Mouse (Mus musculus) ES-E14 (cell line): ENCODE measurements at regions not wholly inside any gene's neighbourhood (a gene's known extent, or its start where the extent isn't known, plus 50 kb on each side); places are given as distances from the start of the nearest gene placed in this dataset.

ENCODE experiments used
- DNase-seq: peaks from one replicate; pipeline ENCODE4 v3.0.0-alpha.2; 2013; ENCODE audit warnings: low read depth, low spot score
- H3K27ac ChIP-seq: 2 replicates; pipeline ENCODE4 v1.5.1; 2012; ENCODE audit warnings: low read depth, mild to moderate bottlenecking, low read length, moderate library complexity, mixed read lengths; ENCODE audit not compliant: poor library complexity, insufficient read depth, severe bottlenecking
- H3K36me3 ChIP-seq: 2 replicates; pipeline ENCODE4 v1.6.1; 2012; ENCODE audit warnings: mild to moderate bottlenecking, low read length, moderate library complexity, mixed read lengths; ENCODE audit not compliant: control insufficient read depth, poor library complexity, insufficient read depth, severe bottlenecking
- H3K4me1 ChIP-seq, 2 experiments: fragments of 150-350 bp in 1 of 2; sonication (generic) in 1 of 2; 2 replicates each; pipeline ENCODE4 v1.6.1; 2012; ENCODE audit warnings: low read length in 2 of 2, mild to moderate bottlenecking in 1 of 2, mixed read lengths in 1 of 2; ENCODE audit not compliant: control insufficient read depth in 2 of 2, insufficient read depth in 2 of 2, poor library complexity in 1 of 2
- H3K4me3 ChIP-seq, 2 experiments: fragments of 150-350 bp in 1 of 2; sonication (generic) in 1 of 2; 2 replicates each; pipeline ENCODE4 v1.5.1; 2012; ENCODE audit warnings: low read length in 2 of 2, low read depth in 1 of 2, mild to moderate bottlenecking in 1 of 2, mixed read lengths in 1 of 2; ENCODE audit not compliant: insufficient read depth in 1 of 2, poor library complexity in 1 of 2, severe bottlenecking in 1 of 2
- H3K9ac ChIP-seq: 2 replicates; pipeline ENCODE4 v1.6.1; 2012; ENCODE audit warnings: low read depth, mild to moderate bottlenecking, low read length, mixed read lengths; ENCODE audit not compliant: poor library complexity, insufficient read depth, severe bottlenecking
- H3K9me3 ChIP-seq: fragments of 150-350 bp; sonication (generic); 2 replicates; pipeline ENCODE4 v1.6.1; 2012; ENCODE audit warnings: low read depth, mild to moderate bottlenecking, low read length; ENCODE audit not compliant: control insufficient read depth, insufficient read depth
- CHD2 ChIP-seq: IDR thresholded peaks from 2 replicates; pipeline ENCODE4 v1.6.1; 2014; ENCODE audit warnings: mild to moderate bottlenecking, low read depth, low read length, inconsistent platforms
- HCFC1 ChIP-seq: IDR thresholded peaks from 2 replicates; pipeline ENCODE4 v1.6.1; 2012; ENCODE audit warnings: low read length, inconsistent platforms, borderline replicate concordance; ENCODE audit not compliant: insufficient read depth
- MAFK ChIP-seq: IDR thresholded peaks from 2 replicates; pipeline ENCODE4 v1.6.1; 2014; ENCODE audit warnings: mild to moderate bottlenecking, low read depth, low read length, inconsistent platforms; ENCODE audit not compliant: insufficient read depth
- ZC3H11A ChIP-seq: IDR thresholded peaks from 2 replicates; pipeline ENCODE4 v1.6.1; 2012; ENCODE audit warnings: low read depth, mild to moderate bottlenecking, inconsistent platforms, low read length, borderline replicate concordance
- ZNF384 ChIP-seq: IDR thresholded peaks from 2 replicates; pipeline ENCODE4 v1.6.1; 2012; ENCODE audit warnings: low read depth, low read length, inconsistent platforms
- in situ Hi-C, 2 experiments: fragments of 600-800 bp; cut with MboI; formaldehyde crosslinking; loops; one replicate each; pipeline ENCODE4 v1.15.1; 2025; ENCODE audit warnings: low sequenced_read_pairs in 2 of 2, inconsistent platforms in 1 of 2; ENCODE audit not compliant: unreplicated experiment in 2 of 2

DNA sequence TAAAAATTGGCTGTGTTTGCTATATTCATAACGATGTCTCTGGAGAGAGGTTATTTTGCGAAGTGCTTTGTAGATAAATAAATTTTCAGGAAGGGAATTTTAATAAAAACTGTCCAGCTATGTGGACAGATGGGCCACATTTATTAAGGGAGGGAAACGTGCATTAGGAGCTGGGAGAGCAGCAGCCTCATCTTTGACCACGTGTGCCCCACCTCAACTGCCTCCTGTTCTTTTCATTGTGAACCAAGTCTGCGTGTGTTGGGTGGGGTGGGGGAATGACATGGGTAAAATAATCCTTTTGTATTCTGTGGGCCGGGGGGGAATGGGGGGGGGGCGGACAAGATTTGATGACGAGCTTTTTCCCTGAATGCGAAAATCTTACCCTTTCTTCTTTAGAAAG, 152.6 kb downstream of the Otol1 start:
- TF ChIP-seq ZNF384: no peak
- TF ChIP-seq HCFC1: no peak
- TF ChIP-seq ZC3H11A: no peak
- no peak for TF ChIP-seq CHD2
- TF ChIP-seq MAFK: no peak
- H3K27ac ChIP-seq: no peak overlapping the region
- H3K4me1 ChIP-seq: no peaks in the 10 kb centered on the region
- H3K9ac ChIP-seq: no peak overlapping the region
- no peak overlapping the region for H3K4me3 ChIP-seq
- no peaks in the 10 kb centered on the region for H3K9me3 ChIP-seq
- no peaks in the 10 kb centered on the region for H3K36me3 ChIP-seq
- no peak for DNase-seq
- in situ Hi-C loops: no loop called here

DNA sequence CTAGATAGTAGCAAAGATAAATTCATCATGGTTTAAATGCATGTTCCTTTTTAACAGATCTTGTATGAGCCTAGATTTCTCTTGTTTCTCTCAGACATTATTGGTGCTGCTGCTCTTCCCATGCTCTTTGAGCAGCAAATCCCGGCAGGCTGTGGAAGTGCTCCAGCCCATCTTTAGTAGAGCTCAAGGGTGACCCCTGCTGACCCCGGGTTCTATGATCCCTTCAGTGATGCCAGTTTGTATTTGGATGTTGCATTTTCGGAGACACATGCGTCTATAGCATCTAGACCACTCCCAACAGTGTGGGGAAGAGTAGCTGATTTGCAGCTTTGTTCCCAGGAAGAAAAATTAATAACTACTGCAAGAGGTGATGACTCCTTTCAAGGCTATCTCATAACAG, 164.3 kb downstream of the Otol1 start:
- Histone ChIP-seq H3K4me1 (no peaks in the 10 kb centered on the region), H3K9me3 (no peaks in the 10 kb centered on the region), H3K36me3 (no peaks in the 10 kb centered on the region), H3K4me3 (no peak overlapping the region), H3K9ac (no peak overlapping the region), H3K27ac (no peak overlapping the region)
- in situ Hi-C loops: no loop called here
- DNase-seq: no peak
- TF ChIP-seq ZNF384: no peak
- TF ChIP-seq MAFK: no peak
- TF ChIP-seq CHD2: no peak
- TF ChIP-seq HCFC1: no peak
- no peak for TF ChIP-seq ZC3H11A

DNA sequence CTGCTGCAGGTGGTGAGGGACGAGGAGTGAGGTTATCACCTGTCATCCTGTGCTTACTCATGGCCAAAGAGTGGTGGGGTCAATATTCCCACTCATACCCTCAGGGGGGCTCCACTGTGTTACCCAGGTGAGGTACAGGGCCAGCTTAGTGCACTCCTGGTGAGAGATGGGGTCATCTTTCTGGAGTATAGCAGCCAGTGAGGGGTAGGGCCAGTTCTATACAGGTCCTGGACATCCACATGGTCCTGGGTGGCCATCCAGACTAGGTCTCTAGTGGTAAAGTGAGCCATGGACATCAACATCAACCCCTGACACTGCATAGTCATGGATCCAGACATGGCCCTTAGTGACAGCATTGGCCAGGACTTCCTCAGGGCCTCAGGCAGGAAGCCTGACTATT, 169.0 kb downstream of the Otol1 start:
- TF ChIP-seq ZC3H11A (no peak), ZNF384 (no peak), CHD2 (no peak), MAFK (no peak), HCFC1 (no peak)
- H3K9me3 ChIP-seq: no peaks in the 10 kb centered on the region

DNA sequence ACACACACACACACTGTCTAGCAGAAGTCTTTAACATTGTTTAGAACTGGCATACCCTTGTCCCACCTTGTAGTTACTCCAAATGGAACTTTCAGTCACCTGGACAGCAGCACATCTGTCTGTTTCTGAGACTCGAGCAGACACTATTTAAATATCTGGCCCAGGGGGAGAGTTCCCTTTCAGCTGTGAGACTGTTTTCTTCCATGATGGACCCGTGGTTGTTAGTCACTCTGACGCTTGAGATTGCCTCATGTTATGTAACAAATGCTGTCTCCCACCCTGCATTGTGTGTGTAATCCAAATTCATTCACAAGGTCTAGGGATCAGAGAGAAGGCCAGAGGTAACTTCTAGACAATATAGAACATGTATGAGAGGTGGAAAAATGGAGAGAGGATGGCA, 174.2 kb downstream of the Otol1 start:
- Histone ChIP-seq H3K4me3 (no peak overlapping the region), H3K27ac (no peak overlapping the region), H3K9me3 (no peaks in the 10 kb centered on the region), H3K36me3 (no peaks in the 10 kb centered on the region), H3K9ac (no peak overlapping the region), H3K4me1 (no peaks in the 10 kb centered on the region)
- no peak for DNase-seq
- TF ChIP-seq ZNF384 (no peak), MAFK (no peak), ZC3H11A (no peak), HCFC1 (no peak), CHD2 (no peak)
- in situ Hi-C loops: no loop called here

More for the DNA sequence above, 169.0 kb downstream of the Otol1 start:
- in situ Hi-C loops: no loop called here
- H3K4me3 ChIP-seq: no peak overlapping the region
- no peaks in the 10 kb centered on the region for H3K36me3 ChIP-seq
- DNase-seq: no peak
- H3K4me1 ChIP-seq: no peaks in the 10 kb centered on the region
- H3K9ac ChIP-seq: no peak overlapping the region
- no peak overlapping the region for H3K27ac ChIP-seq

- Histone ChIP-seq H3K36me3 (no peaks in the 10 kb centered on the region), H3K4me3 (no peak overlapping the region), H3K9ac (no peak overlapping the region), H3K27ac (no peak overlapping the region), H3K9me3 (no peaks in the 10 kb centered on the region), H3K4me1 (no peaks in the 10 kb centered on the region)
- no peak for TF ChIP-seq MAFK
- no peak for TF ChIP-seq ZC3H11A
- no peak for TF ChIP-seq CHD2
- TF ChIP-seq ZNF384: no peak
- no peak for TF ChIP-seq HCFC1
- in situ Hi-C loops: no loop called here
- no peak for DNase-seq
These were observed 183.3 kb downstream of the Otol1 start for GRCm38 (mm10) chr3:70190741-70191140.
